Mouse (Mus musculus) cerebral cortex, adult 2 months (tissue): ENCODE measurements around the gene Tcfl5.

Experiments used
- WGBS: fragments of 180-500 bp; shearing (Covaris S2); methylation state at CpG from one replicate; pipeline ENCODE4 v1.1.7; 2018; 5-methylcytosine and 5-hydroxymethylcytosine counted together

The Tcfl5 gene

GRCm38 (mm10) chr2:180642555-180643260 is at the start of gene Tcfl5:
Tcfl5 (minus strand) TSS chr2:180642708.
- 11% methylated on average over 51 of the region's 56 CpGs for WGBS

GRCm38 (mm10) chr2:180689841-180690240 is 47.3 kb upstream of the Tcfl5 start:
- WGBS: 51% methylated on average over 5 of the region's 5 CpGs

DNA sequence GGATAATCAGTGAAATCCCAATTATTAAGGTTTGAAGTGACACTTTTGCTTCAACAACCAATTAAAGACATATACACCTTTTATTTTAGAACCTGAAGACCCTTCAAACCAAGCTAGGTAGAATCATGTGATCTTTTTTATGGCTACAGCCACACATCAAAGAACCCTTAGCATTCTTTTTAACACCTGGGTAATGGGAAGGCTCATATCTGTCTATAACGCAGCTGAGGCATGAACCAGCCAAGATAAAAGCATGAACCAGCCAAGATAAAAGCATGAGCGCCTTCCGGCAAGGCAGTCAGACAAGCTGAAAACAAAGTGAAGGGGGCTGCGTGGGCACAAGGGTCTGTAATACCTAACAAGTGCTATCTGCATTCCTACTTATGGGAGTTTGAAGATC is 41.5 kb upstream of the Tcfl5 start:
- 79% methylated on average over 4 of the region's 4 CpGs for WGBS

DNA sequence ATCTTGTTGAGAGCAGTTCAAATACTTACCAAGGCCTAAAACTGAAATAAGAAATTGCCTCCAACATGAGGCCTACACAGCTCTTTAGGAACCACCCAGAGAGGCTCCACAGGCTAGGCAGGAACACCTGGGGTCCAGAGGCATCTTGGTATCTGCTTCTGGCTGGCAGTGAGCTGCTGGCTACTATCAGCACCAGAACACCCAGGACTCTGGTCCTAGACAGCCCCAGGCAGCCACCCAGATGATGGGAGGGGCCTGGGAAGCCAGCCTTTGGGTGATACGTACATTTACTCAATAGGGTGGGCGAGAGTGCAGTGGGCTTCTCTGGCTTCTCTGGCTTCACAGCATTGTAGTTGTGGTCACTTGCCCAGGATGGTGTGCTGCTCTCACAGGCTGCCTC is 41.0 kb upstream of the Tcfl5 start:
- 73% methylated on average over 2 of the region's 2 CpGs for WGBS

- WGBS: 29% methylated on average over 2 of the region's 2 CpGs
These were observed 38.7 kb upstream of the Tcfl5 start for GRCm38 (mm10) chr2:180681225-180681624.

GRCm38 (mm10) chr2:180678609-180679140 is 36.2 kb upstream of the Tcfl5 start:
- 11% methylated on average over 4 of the region's 4 CpGs for WGBS

DNA sequence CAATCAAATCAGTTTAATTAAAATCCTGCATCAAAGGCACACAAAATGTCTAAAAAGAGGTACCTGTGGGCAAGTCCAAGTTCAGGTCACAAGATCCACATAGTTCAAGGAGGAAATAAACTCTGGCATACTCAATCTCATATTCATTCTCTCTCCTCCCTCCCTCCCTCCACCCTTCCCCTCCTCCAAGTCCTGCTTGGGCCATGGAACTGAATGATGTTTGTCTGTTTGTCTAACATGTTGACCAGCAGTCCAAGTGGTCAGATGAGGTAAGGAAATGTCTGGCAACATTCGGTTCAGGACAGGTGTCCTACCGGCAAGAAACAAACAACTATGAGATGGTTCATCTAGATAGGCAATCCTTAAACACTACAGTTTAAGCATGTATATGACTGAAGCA is 34.2 kb upstream of the Tcfl5 start:
- WGBS: 84% methylated on average over 2 of the region's 2 CpGs

GRCm38 (mm10) chr2:180662008-180662407 is 19.5 kb upstream of the Tcfl5 start:
- 88% methylated on average over 4 of the region's 4 CpGs for WGBS

GRCm38 (mm10) chr2:180660521-180660920 is 18.0 kb upstream of the Tcfl5 start:
- 100% methylated on average over 5 of the region's 5 CpGs for WGBS

DNA sequence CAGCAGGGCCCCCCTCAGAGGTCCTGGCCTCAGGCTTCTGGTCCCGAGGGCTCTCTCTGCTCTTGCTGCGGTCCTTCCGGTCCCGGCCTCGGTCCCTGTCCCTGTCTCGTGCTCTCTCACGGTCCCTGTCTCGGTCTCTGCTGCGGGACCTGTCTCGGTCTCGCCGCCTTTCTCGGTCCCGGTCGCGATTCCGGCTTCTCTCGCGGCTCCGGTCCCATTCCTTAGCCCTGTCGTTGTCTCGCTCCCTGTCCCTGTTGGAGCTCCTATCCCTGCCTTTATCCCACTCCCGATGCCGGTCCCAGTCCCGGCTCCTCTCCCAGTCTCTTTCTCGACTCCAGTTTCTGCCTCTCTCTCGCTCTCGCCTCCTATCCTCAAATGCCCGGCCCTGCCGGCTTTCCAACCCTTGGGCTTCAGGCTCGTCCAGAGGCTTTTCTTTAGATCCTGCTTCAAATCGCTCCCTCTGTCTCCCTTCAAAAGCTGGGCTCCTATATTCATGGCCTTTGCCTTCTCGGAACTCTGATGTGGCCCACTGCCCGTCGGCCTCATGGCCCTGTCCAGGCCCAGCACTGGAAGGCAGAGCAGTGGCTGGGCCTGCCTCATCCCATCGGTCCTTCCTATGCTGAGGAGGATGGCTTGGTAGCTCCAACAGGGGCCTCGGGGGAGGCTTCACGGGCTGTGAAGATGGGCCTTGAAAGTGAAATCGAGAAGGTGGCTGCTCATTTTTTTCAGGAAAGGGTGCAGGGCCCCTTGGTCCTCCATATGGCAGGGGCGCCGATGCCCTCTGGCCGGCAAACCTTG is 17.0 kb upstream of the Tcfl5 start:
- WGBS: 42% methylated on average over 42 of the region's 42 CpGs

DNA sequence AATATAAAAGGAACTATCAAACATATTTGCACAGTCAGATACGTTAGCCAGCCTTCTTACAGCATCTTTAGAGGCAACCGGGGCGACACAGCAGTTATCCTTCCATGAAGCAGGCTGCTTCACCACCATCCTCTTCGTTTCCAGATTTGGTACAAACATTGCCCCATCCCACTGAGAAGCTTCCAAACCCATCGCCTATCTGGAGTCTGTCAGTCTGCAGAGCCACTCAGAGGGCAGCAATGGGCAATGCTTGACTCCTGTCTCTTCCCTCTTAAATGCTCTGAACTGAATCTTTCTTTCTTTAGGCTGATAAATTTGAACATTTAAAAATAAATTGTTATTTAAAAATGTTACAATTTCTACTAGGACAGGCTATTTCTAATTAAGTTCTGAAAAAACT is 15.9 kb upstream of the Tcfl5 start:
- 71% methylated on average over 5 of the region's 5 CpGs for WGBS

- WGBS: 40% methylated on average over 4 of the region's 4 CpGs
These were observed 15.0 kb upstream of the Tcfl5 start for GRCm38 (mm10) chr2:180657394-180658013.

- WGBS: 65% methylated on average over 6 of the region's 6 CpGs
These were observed 12.6 kb upstream of the Tcfl5 start for GRCm38 (mm10) chr2:180655150-180655549.

GRCm38 (mm10) chr2:180654666-180655065 is 12.2 kb upstream of the Tcfl5 start:
- WGBS: 84% methylated on average over 7 of the region's 7 CpGs

- 3% methylated on average over 93 of the region's 112 CpGs for WGBS
These were observed 643 bp downstream of the Tcfl5 start for GRCm38 (mm10) chr2:180641576-180642554.

- 78% methylated on average over 2 of the region's 2 CpGs for WGBS
These were observed 30.6 kb downstream of the Tcfl5 start for GRCm38 (mm10) chr2:180611882-180612281.

DNA sequence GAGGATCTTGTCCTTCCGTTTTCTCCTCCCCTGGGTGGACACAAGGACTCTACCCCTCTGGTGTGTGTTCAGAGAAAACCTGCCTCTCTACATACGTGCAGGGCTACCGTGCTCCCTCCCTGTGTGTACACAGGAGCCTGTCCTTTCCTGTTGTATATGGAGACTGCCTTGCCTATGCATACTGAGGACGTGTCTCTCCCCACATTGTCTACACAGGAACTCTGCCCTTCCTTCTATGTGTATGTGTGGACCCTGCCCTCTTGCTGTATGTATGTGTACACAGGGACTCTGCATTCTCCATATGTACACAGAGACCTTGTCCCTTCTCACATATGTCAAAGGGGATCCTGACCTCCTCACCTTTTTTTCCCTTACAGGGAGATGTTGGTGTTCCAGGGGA is 32.2 kb downstream of the Tcfl5 start:
- 90% methylated on average over 4 of the region's 4 CpGs for WGBS

- 56% methylated on average over 6 of the region's 6 CpGs for WGBS
These were observed 37.7 kb downstream of the Tcfl5 start for GRCm38 (mm10) chr2:180604781-180605180.

- 25% methylated on average over 9 of the region's 9 CpGs for WGBS
These were observed 41.9 kb downstream of the Tcfl5 start for GRCm38 (mm10) chr2:180600569-180601021.

DNA sequence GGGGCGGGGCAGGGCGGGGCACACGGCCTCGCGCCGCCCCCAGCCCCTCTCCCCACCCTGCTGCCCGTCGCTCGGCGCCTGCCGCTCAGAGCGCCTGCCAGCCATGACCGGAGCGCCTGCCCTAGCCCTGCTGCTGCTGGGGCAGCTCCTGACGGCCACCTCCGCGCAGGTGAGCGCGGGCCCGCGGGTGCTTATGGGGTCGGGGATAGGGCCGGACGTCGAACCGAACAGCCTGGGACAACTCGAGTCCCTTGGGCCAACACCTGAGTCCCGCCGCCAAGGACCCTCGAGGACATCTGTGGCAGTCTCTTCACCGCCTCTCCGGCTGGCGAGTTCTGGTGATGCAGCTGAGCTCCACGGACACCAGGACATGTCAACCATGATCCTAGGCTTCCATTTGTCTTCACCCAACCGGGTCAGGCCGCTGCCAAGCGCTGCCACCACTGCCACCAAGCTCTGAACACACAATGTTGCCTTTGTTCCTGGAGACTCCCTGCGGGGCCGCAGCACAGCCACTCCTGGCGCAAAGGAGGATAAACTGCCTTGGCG is 44.3 kb downstream of the Tcfl5 start:
- 15% methylated on average over 41 of the region's 41 CpGs for WGBS

GRCm38 (mm10) chr2:180597490-180597889 is 45.0 kb downstream of the Tcfl5 start, which contains the start of gene Col9a3:
Col9a3 (plus strand) TSS chr2:180597790.
- WGBS: 68% methylated on average over 4 of the region's 4 CpGs
